Mouse (Mus musculus) bone marrow macrophage, adult 2 months (primary cell): ENCODE data around the gene Gm5800.

Experiments
- CTCF ChIP-seq: IDR thresholded peaks from 2 replicates; pipeline ENCODE4 v1.5.1; 2012; ENCODE audit warnings: low read depth, mild to moderate bottlenecking, low read length, moderate library complexity
- POLR2A ChIP-seq: IDR thresholded peaks from 2 replicates; pipeline ENCODE4 v1.6.1; 2012; ENCODE audit warnings: mild to moderate bottlenecking, low read depth, low read length, borderline replicate concordance

GRCm38 (mm10) chr14:51739150-51739993 lies 22.4 kb upstream of the Gm5800 start:
- TF ChIP-seq CTCF (no peak), POLR2A (no peak)
